Mouse (Mus musculus) heart, postnatal 0 days (tissue): ENCODE data around the gene Gm11634. TPM values are rescaled to one million over a fixed set of nuclear protein-coding genes. Genes with fewer than 3 reads are reported as not detected.

Source experiments
- ATAC-seq: fragments of 200-750 bp; cut with Nextera tagmentation; 2 replicates; pipeline ENCODE4 v1.8.0; 2017; ENCODE audit warnings: low read depth, moderate number of reproducible peaks, moderate library complexity; ENCODE audit not compliant: insufficient read depth
- DNase-seq: peaks from one replicate; pipeline ENCODE4 v3.0.0-alpha.2; 2016; ENCODE audit warnings: low spot score
- H3K27ac ChIP-seq: fragments of 300-500 bp; sonication (generic); 2 replicates; pipeline ENCODE4 v1.5.1; 2014; ENCODE audit warnings: low read depth, mild to moderate bottlenecking
- H3K27me3 ChIP-seq: fragments of 300-500 bp; sonication (generic); 2 replicates; pipeline ENCODE4 v1.6.1; 2014; ENCODE audit warnings: low read length, mixed read lengths; ENCODE audit not compliant: control insufficient read depth, insufficient read depth
- H3K36me3 ChIP-seq: fragments of 300-500 bp; sonication (generic); replicated peaks from 2 replicates; pipeline ENCODE4 v1.6.1; 2014; ENCODE audit warnings: low read length, mixed read lengths; ENCODE audit not compliant: control insufficient read depth, insufficient read depth
- H3K4me1 ChIP-seq: fragments of 300-500 bp; sonication (generic); 2 replicates; pipeline ENCODE4 v1.6.1; 2014; ENCODE audit warnings: antibody characterized with exemption; ENCODE audit not compliant: control insufficient read depth, insufficient read depth
- H3K4me2 ChIP-seq: fragments of 300-500 bp; sonication (generic); 2 replicates; pipeline ENCODE4 v1.6.1; 2014; ENCODE audit warnings: low read depth, mild to moderate bottlenecking, low read length, moderate library complexity
- H3K4me3 ChIP-seq: fragments of 300-500 bp; sonication (generic); 2 replicates; pipeline ENCODE4 v1.5.1; 2014; ENCODE audit warnings: low read depth, low read length
- H3K9ac ChIP-seq: fragments of 300-500 bp; sonication (generic); replicated peaks from 2 replicates; pipeline ENCODE4 v1.6.1; 2014; ENCODE audit warnings: low read depth, low read length, mixed read lengths
- H3K9me3 ChIP-seq: fragments of 300-500 bp; sonication (generic); replicated peaks from 2 replicates; pipeline ENCODE4 v1.6.1; 2016; ENCODE audit warnings: low read length; ENCODE audit not compliant: control insufficient read depth
- CTCF ChIP-seq: IDR thresholded peaks from 2 replicates; pipeline ENCODE4 v1.5.1; 2016; ENCODE audit warnings: antibody characterized with exemption, control low read depth, low read depth
- EP300 ChIP-seq: IDR thresholded peaks from 2 replicates; pipeline ENCODE4 v1.6.1; 2016; ENCODE audit warnings: antibody characterized with exemption, low read depth
- WGBS: fragments of 180-500 bp; shearing (Covaris S2); extraction: QIAGEN DNeasy Blood & Tissue Kit; methylation state at CpG from one replicate; pipeline ENCODE4 v1.1.7; 2014; 5-methylcytosine and 5-hydroxymethylcytosine counted together
- polyA plus RNA-seq: library from polyadenylated mRNA; unstranded; fragments of >200 nt; fragmentation: Nextera tagmentation; extraction: Ambion mirVana; gene quantifications from 2 replicates; pipeline ENCODE4 v1.2.1, GENCODE M21; 2015
- total RNA-seq: library from RNA; depleted of rRNA; stranded (reverse); fragments of >200 nt; gene quantifications from 2 replicates; pipeline ENCODE4 v1.2.3, GENCODE M21; 2014; ENCODE audit warnings: low replicate concordance

Gene Gm11634
- total and polyA plus RNA-seq, 2 experiments from 2014 or later = not detected

- no peaks in the 10 kb centered on the region for H3K9me3 ChIP-seq
- H3K27me3 ChIP-seq = no peaks in the 10 kb centered on the region
- ATAC-seq = no peak
- no peak for DNase-seq
- H3K36me3 ChIP-seq = no peaks in the 10 kb centered on the region
- TF ChIP-seq EP300 = no peak
- no peak for TF ChIP-seq CTCF
- no peak overlapping the region for H3K4me3 ChIP-seq
- H3K27ac ChIP-seq = no peak overlapping the region
- 12% methylated on average over 8 of the region's 8 CpGs for WGBS
- H3K4me2 ChIP-seq = no peak overlapping the region
- no peaks in the 10 kb centered on the region; the same call in 1 of the 2 replicates for H3K4me1 ChIP-seq
- H3K9ac ChIP-seq = no peak overlapping the region
These were observed 18.8 kb upstream of the Gm11634 start for GRCm38 (mm10) chr11:101617849-101618248.

GRCm38 (mm10) chr11:101616948-101617767, 18.1 kb upstream of the Gm11634 start:
- Histone ChIP-seq H3K9me3 (no peaks in the 10 kb centered on the region), H3K27ac (no peak overlapping the region), H3K9ac (no peak overlapping the region), H3K36me3 (no peaks in the 10 kb centered on the region), H3K4me3 (no peak overlapping the region), H3K27me3 (no peaks in the 10 kb centered on the region), H3K4me1 (no peaks in the 10 kb centered on the region; the same call in 1 of the 2 replicates), H3K4me2 (no peak overlapping the region)
- ATAC-seq = no peak
- TF ChIP-seq CTCF (no peak), EP300 (no peak)
- 19% methylated on average over 18 of the region's 18 CpGs for WGBS
- no peak for DNase-seq

- no peaks in the 10 kb centered on the region for H3K36me3 ChIP-seq
- no peak for DNase-seq
- H3K9me3 ChIP-seq = no peaks in the 10 kb centered on the region
- 74% methylated on average over 8 of the region's 8 CpGs for WGBS
- no peak overlapping the region for H3K9ac ChIP-seq
- no peak for TF ChIP-seq CTCF
- no peak for TF ChIP-seq EP300
- H3K27me3 ChIP-seq = no peaks in the 10 kb centered on the region
- no peaks in the 10 kb centered on the region; the same call in 1 of the 2 replicates for H3K4me1 ChIP-seq
- H3K4me3 ChIP-seq = no peak overlapping the region
- no peak for ATAC-seq
- H3K27ac ChIP-seq = no peak overlapping the region
- no peak overlapping the region for H3K4me2 ChIP-seq
These were observed 17.0 kb upstream of the Gm11634 start for GRCm38 (mm10) chr11:101616104-101616503.

GRCm38 (mm10) chr11:101615380-101615779, 16.3 kb upstream of the Gm11634 start:
- DNase-seq = no peak
- Histone ChIP-seq H3K4me1 (no peaks in the 10 kb centered on the region; the same call in 1 of the 2 replicates), H3K27ac (no peak overlapping the region), H3K9ac (no peak overlapping the region), H3K9me3 (no peaks in the 10 kb centered on the region), H3K4me2 (no peak overlapping the region), H3K4me3 (no peak overlapping the region), H3K27me3 (no peaks in the 10 kb centered on the region), H3K36me3 (no peaks in the 10 kb centered on the region)
- no peak for ATAC-seq
- no peak for TF ChIP-seq CTCF
- no peak for TF ChIP-seq EP300
- 65% methylated on average over 6 of the region's 6 CpGs for WGBS

GRCm38 (mm10) chr11:101614116-101614515, 15.1 kb upstream of the Gm11634 start:
- TF ChIP-seq CTCF = no peak
- no peak for TF ChIP-seq EP300
- Histone ChIP-seq H3K27ac (no peak overlapping the region), H3K4me2 (no peak overlapping the region), H3K36me3 (no peaks in the 10 kb centered on the region), H3K27me3 (no peaks in the 10 kb centered on the region), H3K9ac (no peak overlapping the region), H3K9me3 (no peaks in the 10 kb centered on the region), H3K4me3 (no peak overlapping the region), H3K4me1 (no peaks in the 10 kb centered on the region; the same call in 1 of the 2 replicates)
- WGBS = 54% methylated on average over 4 of the region's 4 CpGs
- ATAC-seq (no peak), DNase-seq (no peak)
